Mouse (Mus musculus): Measurements from ENCODE around the gene Dcdc2b. TPM values are rescaled to one million over a fixed set of nuclear protein-coding genes. Genes with fewer than 3 reads are reported as not detected.

The Dcdc2b gene
- polyA plus RNA-seq, 1 experiment, result 11.3 TPM

DNA sequence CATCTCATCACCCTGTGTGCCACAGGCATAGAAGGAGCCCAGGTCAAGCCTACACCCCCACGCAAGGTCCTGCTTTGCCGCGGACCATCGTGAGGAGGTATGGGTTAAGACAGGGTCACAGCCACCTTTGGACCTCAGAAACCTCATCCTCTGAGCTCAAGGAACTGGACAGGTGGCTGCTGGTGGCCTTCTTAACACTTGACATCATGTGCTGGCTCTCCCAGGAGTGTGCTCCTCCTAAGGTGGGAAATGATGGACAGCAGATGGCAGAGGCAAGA, 41.0 kb downstream of the Dcdc2b start:
- Histone ChIP-seq H3K4me1 (ENCODE audit: control insufficient read depth, insufficient read depth, low read length) (no peaks in the 10 kb centered on the region), H3K27ac (ENCODE audit: insufficient read depth, low read length) (no peak overlapping the region), H3K4me3 (ENCODE audit: insufficient read depth, low read length) (no peak overlapping the region)
- TF ChIP-seq POLR2A (IDR thresholded peaks at IDR 0.05; ENCODE audit: extremely low read depth, insufficient read depth, low read length), result no peak
- TF ChIP-seq CTCF (IDR thresholded peaks at IDR 0.05; ENCODE audit: extremely low read depth, insufficient read depth, low read length), result no peak

DNA sequence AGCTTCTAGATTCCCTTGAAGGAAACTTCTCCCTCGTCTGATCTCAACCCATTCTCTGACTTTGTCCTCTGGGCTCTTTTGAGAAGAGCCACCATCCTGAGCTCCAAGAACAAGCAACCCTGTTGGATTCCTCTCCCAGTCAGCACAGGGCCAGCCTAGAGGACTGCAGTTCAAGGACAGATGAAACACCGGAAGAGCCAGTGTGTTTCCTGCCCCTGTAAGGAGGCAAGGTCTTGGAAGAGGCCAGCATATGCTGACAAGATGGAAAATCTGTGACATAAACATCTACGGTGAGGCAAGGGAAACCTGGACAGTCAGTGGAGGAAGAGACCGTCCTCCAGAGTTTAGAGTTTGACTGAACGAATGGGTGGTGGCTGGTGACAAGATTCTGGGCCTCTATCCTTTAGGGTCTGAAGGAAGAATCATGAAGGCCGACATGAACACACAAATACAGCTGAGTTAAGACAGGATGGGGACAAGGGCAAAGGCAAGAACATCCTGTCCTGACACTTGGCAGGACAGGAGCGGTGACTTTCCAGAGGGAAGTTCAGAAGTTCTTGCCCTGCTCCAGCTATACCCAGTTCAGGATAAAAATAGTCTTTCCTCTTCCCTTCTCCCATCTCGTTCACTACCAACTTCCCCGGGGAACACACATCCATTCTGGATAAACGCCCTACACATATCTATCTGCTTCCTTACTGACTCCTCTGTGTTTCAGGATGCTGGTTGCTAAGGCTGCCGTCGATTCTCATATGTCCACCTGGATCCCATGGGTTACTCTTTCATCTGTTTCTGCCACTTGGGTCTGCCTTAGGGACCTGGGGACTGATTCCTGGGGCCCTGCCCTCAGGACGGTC, 41.6 kb downstream of the Dcdc2b start:
- no peak overlapping the region for H3K27ac ChIP-seq (ENCODE audit: insufficient read depth, low read length)
- no peak for TF ChIP-seq POLR2A (IDR thresholded peaks at IDR 0.05; ENCODE audit: extremely low read depth, insufficient read depth, low read length)
- TF ChIP-seq CTCF (IDR thresholded peaks at IDR 0.05; ENCODE audit: extremely low read depth, insufficient read depth, low read length), result no peak
- H3K4me1 ChIP-seq (ENCODE audit: control insufficient read depth, insufficient read depth, low read length), result no peaks in the 10 kb centered on the region
- no peak overlapping the region for H3K4me3 ChIP-seq (ENCODE audit: insufficient read depth, low read length)

DNA sequence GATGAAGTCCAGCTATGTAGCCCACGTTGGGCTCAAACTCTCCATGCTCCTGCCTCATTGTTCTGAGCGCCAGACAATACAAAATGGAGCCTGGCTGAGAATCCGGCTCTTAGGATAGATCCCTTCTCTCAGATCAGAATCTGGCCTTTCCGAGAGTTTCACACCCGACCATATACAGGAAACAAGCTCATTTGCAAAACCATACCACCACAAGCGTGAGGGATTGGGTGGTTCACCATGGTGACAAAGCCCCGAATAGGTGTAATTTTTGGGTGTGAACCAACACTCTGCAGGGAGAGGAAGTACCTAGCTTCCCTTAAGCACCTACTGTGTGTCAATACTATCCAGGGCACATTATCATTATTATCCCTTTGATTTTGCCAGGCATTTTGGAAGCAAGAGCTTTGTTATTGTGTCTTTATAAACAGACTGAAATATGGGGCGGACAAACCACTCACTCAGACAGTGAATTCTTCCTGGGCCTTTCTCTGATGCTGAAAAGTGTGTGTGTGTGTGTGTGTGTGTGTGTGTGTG, 42.4 kb downstream of the Dcdc2b start:
- TF ChIP-seq CTCF (IDR thresholded peaks at IDR 0.05; ENCODE audit: extremely low read depth, insufficient read depth, low read length) (no peak), POLR2A (IDR thresholded peaks at IDR 0.05; ENCODE audit: extremely low read depth, insufficient read depth, low read length) (no peak)
- H3K4me1 ChIP-seq (ENCODE audit: control insufficient read depth, insufficient read depth, low read length), result no peaks in the 10 kb centered on the region

DNA sequence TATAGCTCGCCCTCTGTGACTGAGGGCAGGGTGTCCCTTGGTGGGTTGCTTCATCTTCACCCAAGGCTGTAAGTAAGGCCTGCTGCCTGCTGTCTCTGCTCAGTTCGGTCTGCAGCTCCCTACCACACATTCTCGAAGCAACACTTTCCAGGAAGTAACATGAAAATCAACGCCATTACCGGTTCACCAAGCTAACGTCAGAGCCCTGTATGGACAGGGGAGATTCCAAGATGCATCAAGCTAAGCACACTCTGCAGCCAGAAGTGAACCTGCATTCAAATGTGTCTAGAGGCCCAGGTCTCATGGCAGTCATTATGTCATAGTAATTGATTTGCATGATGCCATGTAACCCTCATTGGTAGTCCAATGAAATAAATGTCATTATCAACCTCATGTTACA, 44.0 kb downstream of the Dcdc2b start:
- Histone ChIP-seq H3K27ac (ENCODE audit: insufficient read depth, low read length) (no peak overlapping the region), H3K4me3 (ENCODE audit: insufficient read depth, low read length) (no peak overlapping the region), H3K4me1 (ENCODE audit: control insufficient read depth, insufficient read depth, low read length) (no peaks in the 10 kb centered on the region)
- no peak for TF ChIP-seq CTCF (IDR thresholded peaks at IDR 0.05; ENCODE audit: extremely low read depth, insufficient read depth, low read length)

More for the DNA sequence above, 42.4 kb downstream of the Dcdc2b start:
- H3K27ac ChIP-seq (ENCODE audit: insufficient read depth, low read length), result no peak overlapping the region
- H3K4me3 ChIP-seq (ENCODE audit: insufficient read depth, low read length), result no peak overlapping the region

DNA sequence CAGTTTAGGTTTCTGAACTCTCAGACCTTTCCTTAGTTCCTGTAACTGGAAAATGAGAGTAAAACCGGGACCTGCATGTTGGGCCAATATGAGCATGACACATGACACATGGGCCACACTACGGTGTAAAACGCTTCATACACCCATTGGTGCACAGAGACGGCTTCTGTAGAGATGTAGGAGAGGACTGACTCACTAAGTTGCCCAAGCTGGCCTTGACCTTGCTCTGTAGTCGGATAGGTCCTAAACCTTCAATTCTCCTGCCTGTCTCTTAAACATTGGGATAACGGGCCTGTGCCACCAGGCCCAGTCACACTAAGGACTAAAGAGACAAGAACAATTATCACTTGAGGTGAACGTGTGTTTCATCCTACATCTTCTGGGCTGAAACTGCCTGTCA, 45.7 kb downstream of the Dcdc2b start:
- no peak for TF ChIP-seq CTCF (IDR thresholded peaks at IDR 0.05; ENCODE audit: extremely low read depth, insufficient read depth, low read length)
- no peak for TF ChIP-seq POLR2A (IDR thresholded peaks at IDR 0.05; ENCODE audit: extremely low read depth, insufficient read depth, low read length)
- Histone ChIP-seq H3K27ac (ENCODE audit: insufficient read depth, low read length) (no peak overlapping the region), H3K4me3 (ENCODE audit: insufficient read depth, low read length) (no peak overlapping the region), H3K4me1 (ENCODE audit: control insufficient read depth, insufficient read depth, low read length) (no peaks in the 10 kb centered on the region)

DNA sequence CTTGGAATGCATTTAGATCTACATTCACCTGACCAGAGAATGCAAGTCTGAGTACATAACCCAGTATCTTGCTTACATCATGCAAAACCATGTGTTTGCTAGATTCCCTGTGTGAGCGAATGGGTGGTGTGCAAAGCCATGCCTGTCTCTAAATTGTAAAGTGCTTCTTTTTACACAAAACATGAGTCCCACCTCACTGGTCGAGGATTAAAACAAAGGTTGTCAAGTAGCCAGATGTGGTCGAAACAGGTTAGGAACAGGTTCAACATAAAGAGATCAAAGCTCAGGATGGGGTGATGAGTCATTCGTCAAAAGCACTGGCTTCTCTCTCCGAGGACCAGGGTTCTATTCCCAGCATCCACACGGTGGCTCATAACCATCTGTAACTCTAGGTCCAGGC, 48.9 kb downstream of the Dcdc2b start:
- Histone ChIP-seq H3K4me3 (ENCODE audit: insufficient read depth, low read length) (no peak overlapping the region), H3K4me1 (ENCODE audit: control insufficient read depth, insufficient read depth, low read length) (no peaks in the 10 kb centered on the region), H3K27ac (ENCODE audit: insufficient read depth, low read length) (no peak overlapping the region)
- TF ChIP-seq CTCF (IDR thresholded peaks at IDR 0.05; ENCODE audit: extremely low read depth, insufficient read depth, low read length), result no peak
- TF ChIP-seq POLR2A (IDR thresholded peaks at IDR 0.05; ENCODE audit: extremely low read depth, insufficient read depth, low read length), result no peak

DNA sequence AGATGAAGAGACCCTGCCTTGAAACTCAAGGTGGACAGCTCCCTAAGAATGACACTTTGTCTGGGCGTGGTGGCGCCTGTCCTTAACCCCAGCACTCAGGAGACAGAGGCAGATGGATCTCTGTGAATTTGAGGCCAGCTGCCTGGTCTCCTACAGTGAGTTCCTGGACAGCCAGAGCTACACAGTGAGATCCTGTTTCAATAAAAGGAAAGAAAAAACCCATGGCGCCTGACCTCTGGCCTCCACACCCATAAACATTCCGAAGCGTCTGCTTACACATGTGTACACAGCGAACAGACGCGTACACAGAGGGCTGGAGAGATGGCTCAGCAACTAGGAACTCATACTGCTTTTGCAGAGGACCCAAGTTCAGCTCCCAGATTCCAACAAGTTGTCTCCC, 50.3 kb downstream of the Dcdc2b start:
- no peak overlapping the region for H3K27ac ChIP-seq (ENCODE audit: insufficient read depth, low read length)
- TF ChIP-seq POLR2A (IDR thresholded peaks at IDR 0.05; ENCODE audit: extremely low read depth, insufficient read depth, low read length) (no peak), CTCF (IDR thresholded peaks at IDR 0.05; ENCODE audit: extremely low read depth, insufficient read depth, low read length) (no peak)
- no peaks in the 10 kb centered on the region for H3K4me1 ChIP-seq (ENCODE audit: control insufficient read depth, insufficient read depth, low read length)
- H3K4me3 ChIP-seq (ENCODE audit: insufficient read depth, low read length), result no peak overlapping the region

DNA sequence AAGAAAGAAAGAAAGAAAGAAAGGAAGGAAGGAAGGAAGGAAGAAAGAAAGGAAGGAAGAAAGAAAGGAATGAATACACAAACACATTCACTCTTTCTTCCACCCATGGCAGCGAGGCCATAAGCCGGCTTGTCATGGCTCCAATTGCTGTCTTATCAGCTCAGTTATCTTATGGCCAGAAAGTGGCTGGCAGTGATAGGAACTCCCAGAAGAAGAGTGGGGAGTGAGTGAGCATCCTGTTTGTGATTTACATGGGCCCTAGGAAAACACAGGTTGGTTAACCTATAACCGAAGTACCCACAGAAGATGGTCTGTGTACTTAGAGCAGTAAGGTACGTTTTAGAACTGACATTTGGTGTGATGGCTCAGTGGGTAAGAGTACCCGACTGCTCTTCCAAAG, 52.9 kb downstream of the Dcdc2b start:
- Histone ChIP-seq H3K4me1 (ENCODE audit: control insufficient read depth, insufficient read depth, low read length) (no peaks in the 10 kb centered on the region; the same call in 1 of the 2 replicates), H3K4me3 (ENCODE audit: insufficient read depth, low read length) (no peak overlapping the region), H3K27ac (ENCODE audit: insufficient read depth, low read length) (no peak overlapping the region)
- TF ChIP-seq CTCF (IDR thresholded peaks at IDR 0.05; ENCODE audit: extremely low read depth, insufficient read depth, low read length) (no peak), POLR2A (IDR thresholded peaks at IDR 0.05; ENCODE audit: extremely low read depth, insufficient read depth, low read length) (no peak)

Other genes with a start within 250 kb of the Dcdc2b start
- 8.8 and 8.9 TPM in 2 replicates for gene Zbtb8a, start 236.1 kb downstream of the Dcdc2b start, polyA plus RNA-seq (2012; rRNA removed)
- gene Zbtb8b, start 173.4 kb downstream of the Dcdc2b start, polyA plus RNA-seq (2012; rRNA removed), result 2.5 and 3.0 TPM in 2 replicates
- gene Bsdc1, start 152.7 kb downstream of the Dcdc2b start, polyA plus RNA-seq (2012; rRNA removed), result 27.9 and 28.3 TPM in 2 replicates
- 0.19 and 0.36 TPM in 2 replicates for gene Tssk3, start 123.2 kb downstream of the Dcdc2b start, polyA plus RNA-seq (2012; rRNA removed)
- 0.79 and 0.88 TPM in 2 replicates for gene Fam229a, start 123.1 kb downstream of the Dcdc2b start, polyA plus RNA-seq (2012; rRNA removed)
- gene Marcksl1, start 100.7 kb downstream of the Dcdc2b start, polyA plus RNA-seq (2012; rRNA removed), result 129 and 134 TPM in 2 replicates
- gene Hdac1, start 71.5 kb downstream of the Dcdc2b start, polyA plus RNA-seq (2012; rRNA removed), result 55.4 and 61.7 TPM in 2 replicates
- gene Lck, start 40.6 kb downstream of the Dcdc2b start, polyA plus RNA-seq (2012; rRNA removed), result 2.3 and 3.3 TPM in 2 replicates
- gene Fam167b, start 35.7 kb downstream of the Dcdc2b start, polyA plus RNA-seq (2012; rRNA removed), result 0.98 and 1.2 TPM in 2 replicates
- 228 and 229 TPM in 2 replicates for gene Eif3i, start 13.6 kb downstream of the Dcdc2b start, polyA plus RNA-seq (2012; rRNA removed)
- gene Tmem234, start 13.6 kb downstream of the Dcdc2b start, polyA plus RNA-seq (2012; rRNA removed), result 143 and 148 TPM in 2 replicates
- 34.9 and 35.4 TPM in 2 replicates for gene Iqcc, start 4.8 kb upstream of the Dcdc2b start, polyA plus RNA-seq (2012; rRNA removed)
- gene Ccdc28b, start 9.7 kb upstream of the Dcdc2b start, polyA plus RNA-seq (2012; rRNA removed), result 89.1 and 99.2 TPM in 2 replicates
- gene Txlna, start 26.8 kb upstream of the Dcdc2b start, polyA plus RNA-seq (2012; rRNA removed), result 32.2 and 33.4 TPM in 2 replicates
- gene Kpna6, start 58.5 kb upstream of the Dcdc2b start, polyA plus RNA-seq (2012; rRNA removed), result 50.6 and 52.9 TPM in 2 replicates
- 20.2 and 21.1 TPM in 2 replicates for gene Tmem39b, start 82.6 kb upstream of the Dcdc2b start, polyA plus RNA-seq (2012; rRNA removed)
- 33.4 and 34.2 TPM in 2 replicates for gene Khdrbs1, start 128.0 kb upstream of the Dcdc2b start, polyA plus RNA-seq (2012; rRNA removed)
- 83.2 and 87.8 TPM in 2 replicates for gene Ptp4a2, start 197.0 kb upstream of the Dcdc2b start, polyA plus RNA-seq (2012; rRNA removed)